Mouse (Mus musculus): ENCODE results near the gene Xpa.

Xpa gene

GRCm38 (mm10) chr4:46138287-46139222, 57.6 kb downstream of the Xpa start, which contains the start of the genes Ncbp1 and Tstd2:
Gene Ncbp1 (plus strand): TSS chr4:46138613.
Gene Tstd2 (minus strand): TSS chr4:46138694.
- peak; percentile 94 for DNase-seq

- DNase-seq = no peak
Observed at GRCm38 (mm10) chr4:46137629-46138286, 58.4 kb downstream of the Xpa start.

- DNase-seq = no peak
Observed at GRCm38 (mm10) chr4:46131791-46132190, 64.3 kb downstream of the Xpa start.

GRCm38 (mm10) chr4:46130221-46130620, 65.9 kb downstream of the Xpa start:
- DNase-seq = peak; percentile 55

- peak; percentile 63 for DNase-seq
Observed at GRCm38 (mm10) chr4:46129311-46130004, 66.7 kb downstream of the Xpa start.

- peak; percentile 73 for DNase-seq
Observed at GRCm38 (mm10) chr4:46126541-46126940, 69.6 kb downstream of the Xpa start.

- no peak for DNase-seq
Observed at GRCm38 (mm10) chr4:46123358-46123757, 72.8 kb downstream of the Xpa start.

GRCm38 (mm10) chr4:46120767-46121166, 75.3 kb downstream of the Xpa start:
- DNase-seq = no peak

- DNase-seq = no peak
Observed at GRCm38 (mm10) chr4:46119514-46120094, 76.5 kb downstream of the Xpa start.

GRCm38 (mm10) chr4:46117536-46117935, 78.6 kb downstream of the Xpa start:
- no peak for DNase-seq

- peak; percentile 24 for DNase-seq
Observed at GRCm38 (mm10) chr4:46116544-46117175, 79.5 kb downstream of the Xpa start.

- DNase-seq = no peak
Observed at GRCm38 (mm10) chr4:46115308-46115707, 80.8 kb downstream of the Xpa start.

GRCm38 (mm10) chr4:46111361-46111760, 84.8 kb downstream of the Xpa start:
- no peak for DNase-seq

- no peak for DNase-seq
Observed at GRCm38 (mm10) chr4:46110084-46110483, 86.0 kb downstream of the Xpa start.
